Mouse (Mus musculus): Measurements from ENCODE around the gene C1ql4.

The C1ql4 gene

GRCm38 (mm10) chr15:99036249-99036905 lies 51.2 kb downstream of the C1ql4 start:
- DNase-seq (ENCODE audit: extremely low spot score, low read depth, low spot score): no peak

- no peak for DNase-seq (ENCODE audit: extremely low spot score, low read depth, low spot score)
Measured at GRCm38 (mm10) chr15:99035431-99035830, 52.2 kb downstream of the C1ql4 start.
